Mouse (Mus musculus) ES-E14 (cell line): ENCODE results near the gene Tacc2.

Experiments used
- CHD2 ChIP-seq: IDR thresholded peaks from 2 replicates; pipeline ENCODE4 v1.6.1; 2014; ENCODE audit warnings: mild to moderate bottlenecking, low read depth, low read length, inconsistent platforms
- HCFC1 ChIP-seq: IDR thresholded peaks from 2 replicates; pipeline ENCODE4 v1.6.1; 2012; ENCODE audit warnings: low read length, inconsistent platforms, borderline replicate concordance; ENCODE audit not compliant: insufficient read depth
- MAFK ChIP-seq: IDR thresholded peaks from 2 replicates; pipeline ENCODE4 v1.6.1; 2014; ENCODE audit warnings: mild to moderate bottlenecking, low read depth, low read length, inconsistent platforms; ENCODE audit not compliant: insufficient read depth
- ZC3H11A ChIP-seq: IDR thresholded peaks from 2 replicates; pipeline ENCODE4 v1.6.1; 2012; ENCODE audit warnings: low read depth, mild to moderate bottlenecking, inconsistent platforms, low read length, borderline replicate concordance

DNA sequence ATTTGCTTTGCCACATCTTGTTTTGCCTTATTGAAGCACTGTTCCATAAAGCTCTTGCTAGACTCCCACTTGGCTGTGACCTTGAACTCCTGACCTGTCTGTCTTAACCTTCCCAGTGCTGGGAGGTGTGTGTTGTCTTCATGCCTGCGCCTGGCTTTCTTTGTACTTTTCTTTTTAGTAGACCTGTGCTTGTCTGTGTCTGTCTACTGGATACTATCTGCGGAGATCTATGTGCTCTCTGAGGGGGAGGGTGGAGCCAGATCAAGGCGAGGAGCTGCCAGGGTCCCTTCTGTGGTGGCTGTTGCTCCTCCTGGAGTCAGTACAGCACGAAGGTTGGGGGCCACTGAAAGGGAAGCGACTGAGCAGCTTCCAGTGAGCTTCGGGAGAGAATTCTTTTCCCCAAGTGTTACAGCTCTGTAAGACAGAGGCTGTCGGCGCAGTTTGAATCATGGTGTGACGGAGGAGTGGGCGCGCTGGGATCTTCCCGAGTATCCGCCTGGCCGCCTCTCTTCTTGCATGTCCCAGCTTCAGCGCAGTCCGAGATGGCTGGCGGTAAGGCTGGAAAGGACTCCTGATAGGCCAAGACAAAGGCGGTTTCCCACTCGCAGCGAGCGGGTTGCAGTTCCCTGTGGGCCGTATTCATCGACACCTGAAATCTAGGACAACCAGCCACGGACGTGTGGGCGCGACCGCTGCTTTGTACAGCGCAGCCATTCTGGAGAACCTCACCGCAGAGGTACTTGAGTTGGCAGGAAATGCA is 189.4 kb downstream of the Tacc2 start:
- no peak for TF ChIP-seq MAFK
- TF ChIP-seq ZC3H11A, result no peak
- no peak for TF ChIP-seq CHD2
- TF ChIP-seq HCFC1, result no peak
